Mouse (Mus musculus) spleen, adult 2 months (tissue): ENCODE measurements around the gene Suox.

Source experiments
- CTCF ChIP-seq: fragments of 200-500 bp; IDR thresholded peaks from 2 replicates; pipeline ENCODE4 v1.5.1; 2011; ENCODE audit warnings: mild to moderate bottlenecking, inconsistent platforms; ENCODE audit not compliant: insufficient read depth, insufficient read length, insufficient replicate concordance; ENCODE audit errors: extremely low read depth
- POLR2A ChIP-seq: fragments of 200-500 bp; IDR thresholded peaks from 2 replicates; pipeline ENCODE4 v1.6.1; 2011; ENCODE audit warnings: low read depth, low read length, inconsistent platforms

GRCm38 (mm10) chr10:128642749-128643148 lies 31.1 kb downstream of the Suox start:
- no peak for TF ChIP-seq CTCF
- no peak for TF ChIP-seq POLR2A
